Mouse (Mus musculus) midbrain, embryonic 10.5 days (tissue): ENCODE results near the gene Shroom3. TPM values are rescaled to one million over a fixed set of nuclear protein-coding genes. Genes with fewer than 3 reads are reported as not detected.

Source experiments
- DNase-seq: peaks from one replicate; pipeline ENCODE4 v3.0.0-alpha.2; 2017; ENCODE audit warnings: low spot score
- H3K27ac ChIP-seq: fragments of 300-500 bp; sonication (generic); replicated peaks from 2 replicates; pipeline ENCODE4 v1.5.1; 2016; ENCODE audit warnings: mild to moderate bottlenecking
- H3K27me3 ChIP-seq: fragments of 300-500 bp; sonication (generic); 2 replicates; pipeline ENCODE4 v1.6.1; 2016; ENCODE audit warnings: low read depth, mild to moderate bottlenecking; ENCODE audit not compliant: poor library complexity, severe bottlenecking
- H3K36me3 ChIP-seq: fragments of 300-500 bp; sonication (generic); 2 replicates; pipeline ENCODE4 v1.6.1; 2016; ENCODE audit warnings: mild to moderate bottlenecking, moderate library complexity
- H3K4me1 ChIP-seq: fragments of 300-500 bp; sonication (generic); 2 replicates; pipeline ENCODE4 v1.6.1; 2016
- H3K4me3 ChIP-seq: fragments of 300-500 bp; sonication (generic); 2 replicates; pipeline ENCODE4 v1.5.1; 2016; ENCODE audit warnings: mild to moderate bottlenecking, moderate library complexity
- H3K9me3 ChIP-seq: fragments of 300-500 bp; sonication (generic); replicated peaks from 2 replicates; pipeline ENCODE4 v1.6.1; 2016; ENCODE audit warnings: mild to moderate bottlenecking
- WGBS: fragments of 180-500 bp; shearing (Covaris S2); methylation state at CpG from one replicate; pipeline ENCODE4 v1.1.7; 2016; 5-methylcytosine and 5-hydroxymethylcytosine counted together
- polyA plus RNA-seq: library from polyadenylated mRNA; unstranded; fragments of >200 nt; fragmentation: Nextera tagmentation; extraction: Ambion mirVana; gene quantifications from 2 replicates; pipeline ENCODE4 v1.2.1, GENCODE M21; 2016

Shroom3 gene
- polyA plus RNA-seq, 1 experiment from 2014 or later, result 8.3 TPM

DNA sequence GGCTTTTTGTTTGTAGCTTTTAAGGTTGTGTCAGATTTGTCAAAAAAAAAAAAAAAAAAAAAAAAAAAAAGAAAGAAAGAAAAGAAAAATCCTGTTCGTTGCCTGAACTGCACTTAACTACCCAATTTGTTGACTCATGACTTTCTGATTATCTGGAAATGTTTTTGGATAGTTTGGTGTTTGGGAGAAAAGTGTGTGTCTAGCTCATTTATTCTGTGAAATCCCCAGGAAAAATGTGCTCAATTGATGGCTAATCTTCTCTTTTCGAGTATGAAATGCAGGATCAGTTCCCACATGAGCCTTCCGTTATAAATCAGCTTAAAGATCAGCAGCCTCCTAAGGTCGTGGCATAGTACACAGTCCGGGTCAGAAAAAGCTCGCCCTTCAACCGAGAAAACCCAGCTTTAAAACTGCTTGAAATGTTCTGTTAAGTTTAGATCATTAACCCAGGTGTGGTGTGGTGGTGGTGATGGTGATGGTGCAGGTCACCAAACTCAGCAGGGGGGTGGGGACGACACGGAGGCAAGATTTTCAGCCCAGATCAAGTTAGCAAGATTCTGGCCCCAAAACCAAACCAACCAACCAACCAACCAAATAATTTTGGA is 738 bp downstream of the Shroom3 start:
- H3K4me1 ChIP-seq, result peaks cover 54% of the 10 kb centered on the region
- H3K27me3 ChIP-seq, result peaks cover 6% of the 10 kb centered on the region
- 10% methylated on average over 9 of the region's 9 CpGs for WGBS
- peak overlapping the region; percentile 92 for H3K27ac ChIP-seq
- peaks cover 5% of the 10 kb centered on the region for H3K9me3 ChIP-seq
- H3K4me3 ChIP-seq, result peak overlapping the region; percentile 62
- H3K36me3 ChIP-seq, result peaks cover 5% of the 10 kb centered on the region
- DNase-seq, result no peak

DNA sequence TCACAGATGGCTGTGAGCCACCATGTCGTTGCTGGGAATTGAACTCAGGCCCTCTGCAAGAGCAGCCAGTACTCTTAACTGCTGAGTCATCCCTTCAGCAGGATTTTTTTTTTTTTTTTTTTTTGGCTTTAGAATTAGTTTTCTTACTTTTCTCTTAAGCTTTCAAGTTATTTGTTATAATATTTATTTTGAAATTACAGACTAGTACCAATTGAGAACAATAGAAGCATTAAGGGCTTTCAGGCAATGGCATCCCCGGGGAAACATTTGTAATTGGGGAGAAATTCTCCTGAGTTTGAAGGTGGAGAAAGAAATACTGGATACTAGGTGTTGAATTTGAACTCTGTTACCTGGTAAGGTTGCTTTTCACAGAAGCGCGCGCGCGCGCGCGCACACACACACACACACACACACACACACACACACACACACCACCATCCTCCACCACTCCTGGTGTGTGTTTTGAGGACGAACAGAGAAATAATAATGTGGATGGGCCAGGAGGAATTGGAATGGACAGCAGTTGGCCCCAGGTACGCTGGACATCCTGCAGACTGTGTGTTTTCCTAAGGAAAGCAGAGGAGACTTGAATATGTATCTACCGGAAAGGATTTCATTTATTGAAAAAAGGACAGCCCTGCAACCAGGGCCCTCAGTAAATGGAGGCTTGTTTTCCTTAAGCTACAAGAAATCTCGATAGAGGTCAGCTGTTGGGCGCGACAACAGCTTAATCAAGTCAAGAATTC is 1.7 kb downstream of the Shroom3 start:
- 91% methylated on average over 16 of the region's 16 CpGs for WGBS
- Histone ChIP-seq H3K9me3 (peaks cover 14% of the 10 kb centered on the region), H3K27ac (no peak overlapping the region), H3K4me1 (peaks cover 54% of the 10 kb centered on the region), H3K36me3 (peaks cover 12% of the 10 kb centered on the region), H3K27me3 (peaks cover 6% of the 10 kb centered on the region), H3K4me3 (no peak overlapping the region)
- DNase-seq, result no peak

DNA sequence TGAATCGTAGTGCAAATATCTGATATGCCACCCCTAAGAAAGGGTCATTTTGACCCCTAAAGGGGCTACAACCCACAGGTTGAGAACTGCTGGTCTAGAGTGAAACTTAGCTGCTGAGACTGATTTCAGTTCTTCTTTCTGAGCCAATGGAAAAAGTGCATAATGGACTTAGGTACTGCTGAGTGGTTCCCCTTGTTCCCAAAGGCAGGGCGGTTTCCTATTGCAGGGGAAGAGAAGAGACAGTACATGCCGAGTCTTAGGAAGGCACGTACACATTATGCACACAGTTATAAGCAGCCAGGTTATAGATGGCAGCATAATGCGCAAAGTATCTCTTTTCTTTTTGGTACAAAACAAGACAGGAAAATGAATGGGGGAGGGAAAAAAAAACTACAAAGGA is 4.9 kb downstream of the Shroom3 start:
- H3K27me3 ChIP-seq, result no peaks in the 10 kb centered on the region
- no peak overlapping the region for H3K27ac ChIP-seq
- peaks cover 37% of the 10 kb centered on the region for H3K4me1 ChIP-seq
- H3K36me3 ChIP-seq, result peaks cover 14% of the 10 kb centered on the region
- H3K4me3 ChIP-seq, result no peak overlapping the region
- peaks cover 14% of the 10 kb centered on the region for H3K9me3 ChIP-seq
- DNase-seq, result no peak
- 90% methylated on average over 5 of the region's 5 CpGs for WGBS

DNA sequence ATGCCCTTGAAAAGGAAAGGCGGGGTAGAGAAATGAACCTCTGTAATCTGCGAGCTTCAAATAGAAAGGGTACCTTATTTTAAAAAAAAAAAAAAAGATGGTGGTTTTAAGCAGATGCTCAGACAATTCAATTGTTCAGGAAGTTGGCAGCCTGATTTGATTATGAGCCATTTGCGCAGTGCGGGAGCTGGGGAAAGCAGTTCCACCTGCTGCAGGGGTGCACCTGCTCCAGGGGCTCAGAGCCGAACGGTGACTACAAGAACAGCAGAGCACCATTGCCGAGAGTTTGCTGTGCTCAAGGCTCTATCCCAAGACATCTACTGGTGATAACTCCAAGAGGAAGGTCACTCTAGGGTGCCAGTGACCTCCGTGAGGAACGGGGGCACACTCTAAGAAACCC is 5.3 kb downstream of the Shroom3 start:
- no peak overlapping the region for H3K27ac ChIP-seq
- H3K4me1 ChIP-seq, result peaks cover 34% of the 10 kb centered on the region
- no peak for DNase-seq
- peaks cover 16% of the 10 kb centered on the region for H3K9me3 ChIP-seq
- WGBS, result 92% methylated on average over 9 of the region's 9 CpGs
- no peak overlapping the region for H3K4me3 ChIP-seq
- H3K36me3 ChIP-seq, result peaks cover 18% of the 10 kb centered on the region
- no peaks in the 10 kb centered on the region for H3K27me3 ChIP-seq

DNA sequence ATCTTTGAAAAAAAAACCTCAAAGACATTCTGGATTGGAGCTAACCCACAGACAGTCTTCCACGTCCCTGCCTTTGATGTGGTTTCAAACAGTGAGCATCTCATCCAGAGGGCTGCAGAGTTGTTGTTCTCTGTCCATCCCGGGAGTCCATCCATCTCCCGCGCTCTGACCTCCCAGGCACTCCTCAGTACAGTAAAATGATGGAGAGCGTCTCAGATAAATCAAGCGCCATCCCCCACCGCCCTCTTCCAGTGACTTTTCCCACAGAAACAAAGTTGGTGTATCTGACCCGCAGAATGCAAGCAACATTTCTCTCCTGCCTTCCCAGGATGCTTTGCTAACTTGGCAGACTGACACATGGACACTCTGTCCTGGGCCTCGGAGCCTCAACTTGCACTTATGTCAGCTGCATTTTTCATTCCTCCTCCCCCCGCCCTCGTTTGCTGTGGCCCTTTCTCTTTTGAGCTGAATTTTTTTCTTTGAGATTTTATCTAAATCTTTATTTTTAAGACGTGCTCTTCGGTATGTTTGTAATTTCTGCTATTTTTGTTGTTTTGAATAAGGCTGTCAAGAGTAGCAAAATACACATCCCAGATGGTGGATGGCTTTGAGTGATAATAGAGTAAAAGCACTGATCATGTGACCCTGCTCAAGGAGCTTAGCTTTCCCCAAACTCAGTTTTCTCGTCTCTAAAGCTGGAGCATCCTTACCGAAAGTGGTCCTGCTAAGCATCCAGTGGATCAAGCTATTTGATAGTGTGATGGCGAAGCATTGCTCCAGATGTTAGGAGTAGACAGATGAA is 9.2 kb downstream of the Shroom3 start:
- 83% methylated on average over 16 of the region's 16 CpGs for WGBS
- no peak for DNase-seq
- H3K9me3 ChIP-seq, result peaks cover 20% of the 10 kb centered on the region
- peaks cover 21% of the 10 kb centered on the region for H3K36me3 ChIP-seq
- H3K4me3 ChIP-seq, result no peak overlapping the region
- no peak overlapping the region for H3K27ac ChIP-seq
- H3K27me3 ChIP-seq, result no peaks in the 10 kb centered on the region
- peaks cover 14% of the 10 kb centered on the region; the same call in 1 of the 2 replicates for H3K4me1 ChIP-seq

DNA sequence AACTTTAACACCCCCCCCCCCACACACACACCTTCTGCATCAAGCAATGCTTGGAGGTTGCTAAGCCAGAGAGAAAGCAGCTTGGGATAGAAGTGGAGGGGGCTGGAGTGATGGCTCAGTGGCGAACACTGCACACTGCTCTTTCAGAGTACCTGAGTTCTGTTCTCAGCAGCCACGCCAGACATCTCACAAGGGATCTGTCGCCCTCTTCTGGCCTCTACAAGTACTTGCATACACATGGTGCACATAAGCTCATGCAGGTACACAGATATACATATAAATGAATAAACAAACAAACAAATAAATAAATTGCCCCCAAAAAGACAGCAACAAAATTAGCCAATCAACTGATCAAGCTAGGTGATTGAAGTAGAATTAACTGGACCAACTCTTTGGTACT is 10.5 kb downstream of the Shroom3 start:
- Histone ChIP-seq H3K9me3 (peaks cover 17% of the 10 kb centered on the region), H3K4me3 (no peak overlapping the region), H3K27me3 (no peaks in the 10 kb centered on the region), H3K36me3 (peaks cover 17% of the 10 kb centered on the region), H3K4me1 (peaks cover 21% of the 10 kb centered on the region), H3K27ac (no peak overlapping the region)
- no peak for DNase-seq
- 83% methylated on average over 3 of the region's 3 CpGs for WGBS

DNA sequence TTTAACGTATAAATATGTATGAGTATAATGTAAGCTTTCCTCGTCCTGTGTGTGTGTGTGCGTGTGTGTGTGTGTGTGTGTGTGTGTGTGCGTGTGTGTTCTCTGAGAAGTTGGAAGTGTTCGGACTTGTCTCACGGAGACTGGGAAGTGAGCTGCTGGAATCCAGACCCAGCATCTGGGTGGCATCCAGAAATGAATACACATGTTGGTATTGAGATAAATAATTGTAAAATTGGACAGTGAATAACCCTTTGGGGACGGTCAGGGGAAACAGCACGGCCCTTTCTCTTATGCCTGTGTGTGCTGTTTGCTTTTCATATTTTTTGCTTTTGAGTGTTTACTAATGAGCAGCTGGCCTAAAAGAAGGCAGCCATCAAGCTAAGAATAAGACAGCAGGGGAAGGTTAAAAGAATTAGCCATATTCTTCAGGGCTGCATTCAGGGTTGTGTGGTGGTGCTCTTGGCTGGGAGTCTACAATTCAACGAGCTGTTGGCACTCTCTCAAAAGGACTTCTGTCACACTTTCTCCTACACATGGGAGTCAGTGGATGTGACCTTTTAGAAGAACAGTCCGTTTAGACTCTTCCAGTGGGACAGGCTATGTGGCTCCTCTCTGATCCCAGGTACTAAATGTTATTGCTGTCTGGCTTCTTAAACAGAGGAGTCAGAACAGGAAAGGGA is 11.2 kb downstream of the Shroom3 start:
- peaks cover 10% of the 10 kb centered on the region; the same call in 1 of the 2 replicates for H3K9me3 ChIP-seq
- no peaks in the 10 kb centered on the region for H3K27me3 ChIP-seq
- H3K27ac ChIP-seq, result peak overlapping the region; percentile 18; the same call in 1 of the 2 replicates
- peaks cover 28% of the 10 kb centered on the region for H3K4me1 ChIP-seq
- no peak overlapping the region for H3K4me3 ChIP-seq
- no peak for DNase-seq
- peaks cover 11% of the 10 kb centered on the region for H3K36me3 ChIP-seq
- WGBS, result 86% methylated on average over 10 of the region's 10 CpGs

DNA sequence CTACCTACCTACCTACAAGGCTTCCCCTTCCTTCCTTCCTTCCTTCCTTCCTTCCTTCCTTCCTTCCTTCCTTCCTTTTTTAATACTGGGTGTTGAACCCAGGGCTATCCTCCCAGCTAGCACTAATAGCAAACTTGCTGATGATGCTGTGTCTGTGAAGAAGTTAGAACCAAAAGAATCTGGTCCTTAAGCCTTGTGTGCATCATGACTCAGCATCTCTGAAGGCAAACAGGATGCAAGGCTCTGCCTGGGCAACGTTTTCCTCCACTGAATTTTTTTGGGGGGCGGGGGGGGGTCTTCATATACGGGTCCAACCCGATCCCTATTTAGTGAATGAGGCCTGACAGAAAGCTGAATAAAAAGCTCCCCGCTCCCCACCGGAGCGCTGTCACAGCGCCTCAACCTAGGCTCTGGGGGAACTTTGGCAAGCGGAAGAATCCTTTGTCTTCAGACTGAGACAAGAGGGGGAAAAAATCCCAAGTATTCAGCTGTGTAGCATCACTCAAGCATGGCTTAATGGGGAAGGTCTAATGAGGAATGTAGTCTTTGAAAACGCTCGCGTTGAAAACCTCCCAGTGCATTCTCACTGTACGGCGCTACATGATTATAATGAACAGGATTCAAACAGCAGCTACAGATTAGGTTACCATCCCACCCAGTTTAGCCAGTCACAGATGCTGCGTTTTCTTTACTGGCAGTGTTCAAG is 15.0 kb downstream of the Shroom3 start:
- Histone ChIP-seq H3K9me3 (0 out of 2 replicates have a peak, but pooled peaks cover 7% of the 10 kb centered on the region), H3K27ac (peak overlapping the region; percentile 88), H3K4me3 (peak overlapping the region; percentile 50), H3K4me1 (peaks cover 43% of the 10 kb centered on the region), H3K27me3 (no peaks in the 10 kb centered on the region), H3K36me3 (peaks cover 5% of the 10 kb centered on the region)
- peak; percentile 60 for DNase-seq
- 1% methylated on average over 15 of the region's 15 CpGs for WGBS

DNA sequence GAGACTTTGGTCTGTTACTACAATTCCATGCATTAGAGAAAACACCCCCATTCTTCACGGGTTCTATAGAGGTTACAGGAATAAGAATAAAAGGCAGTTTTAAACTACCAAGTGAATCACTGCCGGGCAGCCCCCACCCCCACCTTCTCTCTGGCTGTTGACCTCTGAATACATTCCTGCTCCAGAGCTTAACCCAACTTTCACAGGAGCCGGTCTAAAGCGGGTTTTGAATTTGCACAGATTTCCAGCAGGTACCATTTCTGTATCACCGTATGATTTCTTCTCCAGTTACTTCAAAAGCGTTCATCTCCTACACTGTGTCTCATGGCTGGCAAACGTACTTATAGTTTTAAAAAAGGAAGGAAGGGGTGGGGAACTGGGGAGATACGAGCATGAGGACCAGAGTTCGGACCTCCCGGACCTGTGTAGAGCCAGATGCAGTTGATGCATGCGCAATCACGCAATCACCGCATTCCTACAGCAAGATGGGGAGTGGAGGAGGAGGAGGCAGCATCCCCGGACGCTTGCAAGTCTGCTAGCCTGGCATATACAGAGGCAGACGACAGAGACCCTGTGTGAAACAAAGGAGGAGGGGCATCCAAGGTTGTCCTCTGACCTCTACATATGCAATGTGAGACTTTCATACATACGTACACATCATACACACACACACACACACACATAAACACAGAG is 15.7 kb downstream of the Shroom3 start:
- DNase-seq, result peak; percentile 58
- Histone ChIP-seq H3K9me3 (0 out of 2 replicates have a peak, but pooled peaks cover under 1% of the 10 kb centered on the region), H3K4me3 (peak overlapping the region; percentile 50), H3K27me3 (no peaks in the 10 kb centered on the region), H3K36me3 (no peaks in the 10 kb centered on the region), H3K4me1 (peaks cover 43% of the 10 kb centered on the region), H3K27ac (peak overlapping the region; percentile 88)
- WGBS, result 7% methylated on average over 17 of the region's 17 CpGs

DNA sequence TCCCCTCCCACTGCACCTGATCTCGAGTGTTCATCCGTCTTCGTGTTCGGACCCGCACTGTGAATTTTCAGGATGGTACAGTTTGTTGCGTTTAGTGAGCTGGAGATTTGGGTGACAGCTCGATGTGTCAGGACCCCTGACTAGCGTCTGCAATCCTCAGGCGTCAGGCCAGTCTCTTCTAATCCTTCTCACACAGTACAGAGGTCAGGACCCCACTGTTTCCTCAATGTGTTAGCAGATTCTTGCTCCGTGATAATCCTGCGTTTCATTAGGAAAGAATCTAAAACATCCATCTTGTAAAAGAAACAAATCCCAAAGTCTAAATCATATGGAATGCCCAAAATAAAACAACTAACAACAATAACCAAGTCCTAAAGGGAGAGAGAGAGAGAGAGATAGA is 18.5 kb downstream of the Shroom3 start:
- Histone ChIP-seq H3K4me1 (peaks cover 57% of the 10 kb centered on the region), H3K9me3 (no peaks in the 10 kb centered on the region), H3K36me3 (no peaks in the 10 kb centered on the region), H3K27me3 (no peaks in the 10 kb centered on the region), H3K4me3 (no peak overlapping the region), H3K27ac (no peak overlapping the region)
- no peak for DNase-seq
- WGBS, result 39% methylated on average over 11 of the region's 11 CpGs

DNA sequence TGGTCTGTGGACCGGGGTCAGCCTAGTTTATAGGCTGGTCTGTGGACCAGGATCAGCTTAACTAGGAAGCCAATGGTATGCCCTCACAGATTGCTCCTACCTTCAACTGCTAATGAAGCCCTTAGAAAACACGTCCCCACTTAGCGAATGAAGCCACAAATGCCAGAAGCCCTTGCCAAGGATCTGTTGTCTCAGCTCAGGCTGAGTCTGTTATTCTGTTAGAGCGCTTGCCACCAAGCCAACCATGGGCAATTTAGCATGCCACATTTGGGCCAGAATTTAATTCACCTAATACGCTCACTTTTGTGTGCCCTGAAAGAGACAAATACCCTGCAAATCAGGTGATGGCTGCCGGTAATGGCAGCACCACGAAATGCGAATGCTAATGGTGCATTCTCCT is 20.4 kb downstream of the Shroom3 start:
- WGBS, result 89% methylated on average over 8 of the region's 8 CpGs
- Histone ChIP-seq H3K27me3 (no peaks in the 10 kb centered on the region), H3K4me3 (no peak overlapping the region), H3K36me3 (no peaks in the 10 kb centered on the region), H3K9me3 (no peaks in the 10 kb centered on the region), H3K4me1 (peaks cover 63% of the 10 kb centered on the region), H3K27ac (no peak overlapping the region)
- no peak for DNase-seq
